In the genomic region with DNA sequence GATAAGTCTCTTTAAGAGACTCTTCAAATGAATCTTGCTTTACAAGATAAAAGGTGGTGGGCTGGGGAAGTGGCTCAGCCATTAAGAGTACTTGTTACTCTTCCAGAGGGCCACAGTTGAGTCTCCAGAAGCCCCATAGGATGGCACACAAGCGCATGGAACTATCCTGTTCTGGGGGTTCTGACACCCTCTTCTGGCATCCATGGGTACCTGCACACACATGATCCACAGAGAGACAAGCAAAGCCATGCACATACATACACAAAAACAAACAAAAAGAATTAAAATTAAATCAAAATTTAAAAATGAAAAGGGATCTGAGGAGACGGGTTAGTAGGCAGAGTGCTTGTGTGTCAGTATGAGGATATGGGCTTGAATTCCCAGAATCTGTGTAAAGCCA, we compare ENCODE assay signal across 24 mouse cellular contexts. TPM values are rescaled to one million over a fixed set of nuclear protein-coding genes. Genes with fewer than 3 reads are reported as not detected.
A peak's percentile ranks its signal among the peaks of the same experiment; 100 is the strongest.
DNase-seq lines count a peak whose midpoint lies in the region; ATAC-seq and TF ChIP-seq lines count a peak whose summit lies in the region.
"Had no signal": no experiment of that assay in that cellular context is flagged by ENCODE, and none has a peak within 500 bp of the region (broad histone marks: within the 10 kb centered on the region; RNA-seq: fewer than 3 reads in every experiment).

No protein-coding gene starts in this region.

- peaks cover 5% of the 10 kb centered on the region for H3K4me1 ChIP-seq in heart, adult 2 months (ENCODE audit: control insufficient read depth, insufficient read depth, low read length)
- peaks cover 23% of the 10 kb centered on the region for H3K4me1 ChIP-seq in kidney, embryonic 15.5 days
- H3K4me1 ChIP-seq: heart, embryonic 13.5 days; lung, embryonic 15.5 days had no signal

- no peak overlapping the region for H3K4me2 ChIP-seq in kidney, embryonic 15.5 days
- H3K4me2 ChIP-seq: heart, embryonic 13.5 days; lung, embryonic 15.5 days; midbrain, embryonic 11.5 days; neural tube, embryonic 13.5 days had no signal

- TF ChIP-seq CTCF in heart, adult 2 months (IDR thresholded peaks at IDR 0.05) = peak; percentile 52
- TF ChIP-seq CTCF in left cerebral cortex, adult 2 months (IDR thresholded peaks at IDR 0.05) = peak; percentile 30

- intact Hi-C loops in heart, adult 2 months (cut with DNase I) = no loop called here
- intact Hi-C loops in left cerebral cortex, adult 2 months (cut with DNase I) = loop anchor here (5.0 kb wide), 1 partner anchor 55 kb away; no protein-coding TSS in a partner anchor
- intact Hi-C loops in left cerebral cortex, postnatal 10 days (cut with DNase I) = no loop called here

- no peak overlapping the region for H3K4me3 ChIP-seq in heart, adult 2 months
- H3K4me3 ChIP-seq in left cerebral cortex, adult 2 months = no peak overlapping the region
- H3K4me3 ChIP-seq in kidney, embryonic 15.5 days (replicated peaks) = no peak overlapping the region
- H3K4me3 ChIP-seq: forebrain, embryonic 10.5 days; heart, embryonic 13.5 days; hindbrain, embryonic 10.5 days; lung, embryonic 15.5 days; neural tube, embryonic 13.5 days had no signal

- H3K27me3 ChIP-seq in heart, adult 2 months (ENCODE audit: control insufficient read depth, insufficient read depth, low read length) = no peaks in the 10 kb centered on the region
- H3K27me3 ChIP-seq in kidney, embryonic 15.5 days = no peaks in the 10 kb centered on the region
- H3K27me3 ChIP-seq: heart, embryonic 13.5 days; lung, embryonic 15.5 days; neural tube, embryonic 13.5 days; Patski had no signal

- no peaks in the 10 kb centered on the region for H3K9me3 ChIP-seq in kidney, embryonic 15.5 days (replicated peaks)
- H3K9me3 ChIP-seq: forebrain, embryonic 10.5 days; heart, embryonic 13.5 days; hindbrain, embryonic 10.5 days; lung, embryonic 15.5 days; neural tube, embryonic 13.5 days had no signal

- peaks cover 28% of the 10 kb centered on the region for H3K36me3 ChIP-seq in heart, adult 2 months (ENCODE audit: control insufficient read depth, insufficient read depth, low read length)
- 0 out of 2 replicates have a peak, but pooled peaks cover 3% of the 10 kb centered on the region for H3K36me3 ChIP-seq in kidney, embryonic 15.5 days
- H3K36me3 ChIP-seq: forebrain, embryonic 10.5 days; hindbrain, embryonic 10.5 days; lung, embryonic 15.5 days; neural tube, embryonic 13.5 days had no signal

- 96% methylated on average over 2 of the region's 2 CpGs for WGBS in heart, adult 2 months
- 97% methylated on average over 2 of the region's 2 CpGs for WGBS in kidney, embryonic 15.5 days

- no peak for DNase-seq in heart, adult 2 months
- DNase-seq in heart, postnatal 4 days = no peak
- DNase-seq in left cerebral cortex, adult 2 months (ENCODE audit: extremely low spot score in 1 of 2, low spot score in 2 of 2) = no peak
- no peak for DNase-seq in left cerebral cortex, postnatal 10 days (ENCODE audit: extremely low spot score in 1 of 2, low spot score in 2 of 2)
- peak; percentile 44 for DNase-seq in ES-CJ7 (ENCODE audit: low read depth, low spot score)
- peak; percentile 35 for DNase-seq in brain, adult 2 months (ENCODE audit: low read depth, low spot score)
- no peak for DNase-seq in urinary bladder, adult 18-20 months (ENCODE audit: low spot score in 2 of 2)
- DNase-seq: B cell, adult 2 months; cerebellum, postnatal 25 days; kidney, adult 8-10 months; left cerebral cortex, postnatal 4 days; liver; right cerebral cortex, adult 18-20 months; thymus, postnatal 25 days had no signal

- TF ChIP-seq EP300 in heart, adult 2 months (IDR thresholded peaks at IDR 0.05; ENCODE audit: insufficient read depth, low read depth, low read length) = no peak

- H3K9ac ChIP-seq in heart, adult 2 months (ENCODE audit: low read depth, low read length) = no peak overlapping the region
- no peak overlapping the region for H3K9ac ChIP-seq in kidney, embryonic 15.5 days
- H3K9ac ChIP-seq: heart, embryonic 13.5 days; lung, embryonic 15.5 days; neural tube, embryonic 13.5 days had no signal

- no peak for TF ChIP-seq POLR2A in heart, adult 2 months (IDR thresholded peaks at IDR 0.05; ENCODE audit: insufficient read depth, low read depth, low read length)

- no peaks in the 10 kb centered on the region for H3K79me2 ChIP-seq in heart, adult 2 months (replicated peaks; ENCODE audit: control insufficient read depth, insufficient read depth, low read length)

- ATAC-seq in kidney, embryonic 15.5 days (replicated peaks; ENCODE audit: low FRiP score) = no peak
- ATAC-seq: hindbrain, postnatal 0 days; Patski had no signal

- no peak overlapping the region for H3K27ac ChIP-seq in heart, adult 2 months
- H3K27ac ChIP-seq in left cerebral cortex, adult 2 months = no peak overlapping the region
- no peak overlapping the region for H3K27ac ChIP-seq in kidney, embryonic 15.5 days
- H3K27ac ChIP-seq: forebrain, embryonic 10.5 days; heart, embryonic 13.5 days; hindbrain, embryonic 10.5 days; hindbrain, postnatal 0 days; lung, embryonic 15.5 days; macrophage; neural tube, embryonic 13.5 days had no signal

RNA-seq across cellular contexts. Expression of a gene that starts 36.0 kb away (rescaled TPM):
- total RNA-seq in heart, adult 2 months (2021) = 10 to 100 TPM in 1 of 2 experiments, 1 to 10 TPM in 1; 9.8 to 11.4 TPM
- 3.3 and 7.2 TPM in 2 replicates for polyA plus RNA-seq in heart, adult 2 months (2012; rRNA removed)
- total RNA-seq in heart, postnatal 4 days (2021) = 10 to 100 TPM; 12.0 to 12.8 TPM
- 10 to 100 TPM; 27.6 to 31.8 TPM for total RNA-seq in left cerebral cortex, adult 2 months (2021)
- 10 to 100 TPM; 27.3 to 27.4 TPM for total RNA-seq in left cerebral cortex, postnatal 10 days (2021)
- polyA plus RNA-seq in kidney, embryonic 15.5 days (2015; fragmentation: Nextera tagmentation; extraction: Ambion mirVana) = 12.4 and 15.4 TPM in 2 replicates

Comparison
In these comparisons a context has a peak if more than half of its experiments do, and no peak if none do; other contexts are left out.
1. DNase-seq: peak in ES-CJ7 (single experiment) and brain, adult 2 months (single experiment); none in heart, adult 2 months (0 of 2), heart, postnatal 4 days (single experiment), left cerebral cortex, adult 2 months (0 of 2), left cerebral cortex, postnatal 10 days (0 of 2) and urinary bladder, adult 18-20 months (0 of 2).